Mouse (Mus musculus) urinary bladder, postnatal 14 days (tissue): ENCODE data around the gene Gpr88.

Experiments used
- DNase-seq: peaks from one replicate; pipeline ENCODE4 v3.0.0; 2021; ENCODE audit warnings: low spot score

The Gpr88 gene

DNA sequence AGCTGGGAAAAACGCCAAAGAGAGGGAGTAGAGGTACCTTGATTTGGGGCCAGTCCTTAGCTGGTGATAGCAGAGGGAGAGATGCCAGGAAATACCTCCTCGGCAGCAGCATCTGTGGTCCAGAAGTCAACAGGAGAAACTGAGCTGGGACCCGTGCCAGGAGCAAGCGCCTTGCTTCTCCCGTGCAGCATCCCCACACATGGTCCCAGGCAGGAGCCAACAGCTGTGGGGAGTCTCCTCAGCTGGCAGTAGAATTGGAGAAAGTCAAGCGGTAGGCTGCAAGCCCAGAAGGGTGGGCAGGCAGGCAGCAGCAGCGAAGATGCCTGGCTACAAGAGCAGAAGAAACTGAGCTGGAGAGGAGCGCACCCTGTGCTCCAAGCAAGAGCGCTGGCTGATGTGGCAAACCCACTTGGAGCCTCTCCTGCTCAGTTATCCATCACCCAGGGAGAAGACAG lies at the start of gene Gpr88:
Gene Gpr88 (minus strand): TSS at position 427 of the 455 bp plus-strand sequence.
- DNase-seq: peak; percentile 77

DNA sequence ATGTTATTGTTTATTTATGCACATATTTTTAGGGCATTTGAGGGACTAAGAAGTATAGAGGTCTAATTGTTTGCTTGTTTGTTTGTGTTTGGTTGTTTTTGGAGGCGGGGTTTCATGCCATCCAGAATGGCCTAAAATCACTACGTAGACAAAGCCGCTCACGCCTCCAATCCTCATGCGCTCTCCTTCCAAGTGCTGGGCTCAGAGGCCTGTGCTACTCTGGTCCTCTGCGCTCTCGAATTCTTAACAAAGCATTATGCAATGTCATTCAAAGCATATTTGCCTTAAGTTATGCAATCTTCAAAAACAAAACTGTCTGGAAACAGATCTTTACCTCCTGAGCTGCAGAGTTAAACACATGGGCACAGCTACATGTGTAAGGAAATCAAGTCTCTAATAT lies 49.3 kb upstream of the Gpr88 start:
- no peak for DNase-seq

GRCm38 (mm10) chr3:116301754-116302153 lies 48.5 kb upstream of the Gpr88 start:
- DNase-seq: no peak

GRCm38 (mm10) chr3:116298727-116299126 lies 45.4 kb upstream of the Gpr88 start:
- peak; percentile 34 for DNase-seq

GRCm38 (mm10) chr3:116298003-116298402 lies 44.7 kb upstream of the Gpr88 start:
- DNase-seq: peak; percentile 37

GRCm38 (mm10) chr3:116297170-116297569 lies 43.9 kb upstream of the Gpr88 start:
- no peak for DNase-seq

DNA sequence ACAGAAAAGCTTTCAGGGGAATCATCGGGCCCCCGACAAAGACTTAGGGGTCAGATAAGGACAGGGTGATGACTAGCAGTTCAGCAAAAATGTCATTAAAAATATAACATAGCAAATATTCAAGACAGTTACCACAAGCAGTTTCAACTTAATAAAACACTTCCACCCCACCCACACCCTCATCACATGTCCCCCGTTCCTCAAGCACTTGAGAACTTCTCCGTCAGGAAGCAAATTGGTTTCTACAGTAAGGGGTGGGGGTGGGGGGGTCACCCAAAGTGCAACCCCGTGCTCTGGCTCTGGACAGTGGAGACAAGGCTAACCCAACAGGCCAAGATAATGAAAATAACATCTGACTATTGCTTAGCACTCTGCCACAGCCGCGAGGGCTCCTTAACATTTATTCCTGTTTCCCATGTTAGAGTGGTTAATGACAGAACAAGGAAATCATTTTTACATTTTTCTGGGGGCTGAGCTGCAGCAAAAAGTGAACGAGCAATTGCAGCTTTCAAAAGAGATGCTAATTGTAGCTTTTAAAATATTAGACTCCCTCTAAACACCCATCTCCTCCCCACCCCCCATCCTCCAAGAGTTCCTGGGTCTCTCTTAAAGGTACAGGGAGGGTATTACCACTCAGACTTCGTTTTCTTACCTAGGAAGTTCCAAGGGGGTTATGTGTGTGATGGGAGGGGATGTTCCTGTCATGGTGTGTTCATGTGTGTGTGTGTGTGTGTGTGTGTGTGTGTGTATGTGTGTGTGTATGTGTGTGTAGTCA lies 36.9 kb upstream of the Gpr88 start:
- DNase-seq: no peak

DNA sequence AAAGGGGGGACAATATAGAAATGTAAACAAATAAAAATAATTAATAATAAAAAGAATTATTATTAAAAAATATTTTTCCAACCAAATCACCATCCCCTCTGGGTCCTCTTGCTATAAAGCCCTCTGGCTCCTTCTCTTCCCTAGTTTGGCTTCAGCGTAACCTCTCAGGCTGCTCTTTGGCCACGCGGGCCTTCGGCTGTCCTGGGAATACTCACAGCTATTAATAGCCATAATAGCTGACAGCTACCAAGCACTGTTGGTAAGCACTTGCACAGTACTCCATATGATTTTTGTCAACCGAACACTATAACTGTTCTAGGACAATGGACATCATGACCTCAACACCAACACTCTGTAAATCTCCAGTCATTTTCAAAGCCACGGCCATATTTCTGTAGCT lies 35.5 kb upstream of the Gpr88 start:
- DNase-seq: no peak

- no peak for DNase-seq
Observed at GRCm38 (mm10) chr3:116284735-116285134, 31.4 kb upstream of the Gpr88 start.

GRCm38 (mm10) chr3:116283996-116284395 lies 30.7 kb upstream of the Gpr88 start:
- DNase-seq: no peak

DNA sequence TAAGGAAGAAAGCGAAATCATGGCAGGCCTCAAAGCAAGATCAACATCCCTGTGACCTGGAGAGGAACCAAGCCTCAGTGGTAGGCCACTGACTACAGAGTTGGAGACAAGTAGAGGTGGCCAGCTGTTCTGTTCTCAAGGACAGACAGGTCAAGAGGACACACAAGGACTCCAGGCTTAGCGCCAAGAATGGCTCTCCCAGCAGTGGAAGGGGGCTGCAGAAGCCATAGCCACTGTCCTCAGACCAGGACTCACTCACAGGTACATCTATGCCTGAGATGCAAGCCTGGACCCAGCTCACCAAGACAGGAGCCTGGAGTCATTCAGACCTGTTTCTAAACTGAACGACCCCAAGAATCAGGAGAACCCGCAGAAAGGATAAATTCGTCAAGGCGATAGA lies 28.4 kb upstream of the Gpr88 start:
- no peak for DNase-seq

DNA sequence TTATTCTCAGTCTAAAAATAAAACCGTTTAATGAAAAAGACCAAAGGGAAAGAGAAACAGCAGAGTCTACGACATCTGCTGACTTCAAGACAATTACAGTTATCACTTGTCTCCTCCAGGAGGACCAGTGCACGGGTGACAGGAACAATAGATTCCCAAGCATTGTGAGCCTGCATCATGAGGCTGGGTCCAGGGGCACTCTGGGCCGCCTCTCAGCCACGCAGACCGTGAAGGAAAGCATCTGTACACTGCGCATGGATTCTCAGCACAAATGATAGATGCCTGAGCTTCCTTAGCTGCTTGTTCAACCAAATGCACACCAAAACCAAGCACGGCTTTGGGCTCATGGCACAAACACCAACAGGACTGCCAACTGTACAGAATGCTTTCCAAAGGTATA lies 23.8 kb upstream of the Gpr88 start:
- no peak for DNase-seq

GRCm38 (mm10) chr3:116271679-116272078 lies 18.4 kb upstream of the Gpr88 start:
- DNase-seq: no peak

DNA sequence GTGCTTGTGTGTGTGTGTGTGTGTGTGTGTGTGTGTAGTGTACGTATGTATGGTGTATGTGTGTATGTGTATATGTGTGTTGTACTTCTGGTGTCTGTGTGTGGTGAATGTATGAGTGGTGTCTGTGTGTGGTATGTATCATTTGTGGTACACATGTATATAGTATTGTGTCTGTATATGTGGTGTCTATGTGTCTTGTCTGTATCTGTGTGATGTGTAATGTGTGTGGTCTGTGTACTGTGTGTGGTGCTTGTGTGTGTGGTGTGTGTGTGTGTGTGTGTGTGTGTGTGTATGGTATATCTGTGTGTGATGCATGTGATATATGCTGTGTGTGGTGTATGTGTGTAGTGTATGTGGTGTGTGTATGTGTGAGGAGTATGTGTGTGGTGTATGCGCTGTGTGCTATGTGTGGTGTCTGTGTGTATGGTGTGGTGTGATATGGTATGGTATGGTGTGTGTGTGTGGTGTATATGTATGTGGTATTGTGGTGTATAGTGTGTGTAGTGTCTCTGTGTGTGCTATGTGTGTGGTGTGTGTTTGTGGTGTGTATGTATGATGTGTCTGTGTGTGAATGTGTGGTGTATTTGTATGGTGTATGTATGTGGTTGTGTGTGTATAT lies 13.8 kb upstream of the Gpr88 start:
- DNase-seq: no peak

GRCm38 (mm10) chr3:116266360-116266759 lies 13.1 kb upstream of the Gpr88 start:
- no peak for DNase-seq

DNA sequence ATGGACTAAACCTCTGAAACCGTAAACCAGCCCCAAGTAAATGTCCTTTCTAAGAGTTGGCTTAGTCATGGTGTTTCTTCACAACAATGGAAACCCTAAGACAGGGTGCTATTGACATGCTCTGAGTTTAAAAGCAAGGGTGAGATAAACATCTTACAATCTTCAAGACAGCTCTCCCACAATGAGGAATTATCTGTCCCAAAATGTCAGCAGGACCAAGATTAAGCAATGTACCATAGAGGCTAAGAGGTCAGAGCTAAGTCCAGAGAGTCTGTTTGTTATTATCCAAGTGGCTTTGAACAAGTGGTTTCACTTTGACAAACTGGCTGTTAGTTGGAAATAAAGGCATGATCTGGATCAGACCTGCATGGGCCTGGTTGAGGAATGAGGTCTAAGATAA lies 10.7 kb upstream of the Gpr88 start:
- no peak for DNase-seq

DNA sequence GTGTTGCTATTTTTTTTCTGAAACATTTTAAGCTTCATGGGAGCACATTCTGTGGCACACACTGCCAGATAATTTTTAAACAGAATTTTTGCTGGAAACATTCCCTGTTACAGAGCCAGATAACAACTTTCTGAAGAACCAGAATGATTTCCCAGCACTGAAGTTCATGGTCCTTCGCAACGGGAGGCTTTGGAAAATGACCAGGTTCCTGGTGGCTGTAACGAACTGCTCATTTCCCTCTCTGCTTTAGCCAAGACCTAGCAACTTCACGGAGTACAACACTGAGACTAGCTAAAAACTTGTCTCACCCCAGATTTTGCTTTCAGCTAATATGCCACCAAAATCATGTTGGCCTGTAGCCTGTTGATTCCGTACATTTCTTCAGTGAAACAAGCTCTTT lies 9.8 kb upstream of the Gpr88 start:
- DNase-seq: no peak

DNA sequence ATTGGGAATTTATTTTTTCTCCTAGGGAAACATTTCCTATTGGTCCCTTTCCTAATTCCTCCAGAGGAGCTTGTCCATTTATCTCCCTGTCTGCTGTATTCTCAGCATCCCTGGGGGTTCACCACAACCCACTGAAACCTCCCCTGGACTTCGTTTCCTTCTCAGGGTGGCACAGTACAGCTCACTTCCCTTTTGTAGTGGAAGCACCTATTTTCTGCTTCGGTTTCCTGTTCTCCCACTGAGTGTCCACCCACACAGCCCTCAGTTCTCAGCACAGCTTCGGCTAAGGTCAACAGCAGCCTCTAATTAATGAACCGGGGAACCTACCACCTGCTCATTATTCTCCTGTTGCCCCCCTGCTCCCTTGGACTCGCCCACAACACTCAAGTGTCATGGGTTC lies 2.8 kb upstream of the Gpr88 start:
- no peak for DNase-seq

GRCm38 (mm10) chr3:116252255-116253040 lies 855 bp downstream of the Gpr88 start:
- DNase-seq: peak; percentile 17

- peak; percentile 20 for DNase-seq
Observed at GRCm38 (mm10) chr3:116251481-116252254, 1.6 kb downstream of the Gpr88 start.

- DNase-seq: no peak
Observed at GRCm38 (mm10) chr3:116249026-116249425, 4.3 kb downstream of the Gpr88 start.

- DNase-seq: no peak
Observed at GRCm38 (mm10) chr3:116244476-116244875, 8.8 kb downstream of the Gpr88 start.
